Mouse (Mus musculus) hindlimb bud, embryonic 11.5 days (tissue): ENCODE results near the gene C1galt1.

Source experiments
- DNase-seq: peaks from one replicate; pipeline ENCODE4 v3.0.0-alpha.2; 2012; ENCODE audit warnings: low read depth, low spot score; ENCODE audit errors: extremely low spot score

Gene C1galt1

GRCm38 (mm10) chr6:7844802-7845679, at the start of gene C1galt1:
C1galt1 (plus strand) TSS chr6:7844842.
- DNase-seq: no peak

- DNase-seq: no peak
Measured at GRCm38 (mm10) chr6:7799969-7800368, 44.7 kb upstream of the C1galt1 start.

- DNase-seq: no peak
Measured at GRCm38 (mm10) chr6:7803765-7804542, 40.7 kb upstream of the C1galt1 start.

GRCm38 (mm10) chr6:7814146-7814545, 30.5 kb upstream of the C1galt1 start:
- no peak for DNase-seq

- DNase-seq: no peak
Measured at GRCm38 (mm10) chr6:7816233-7816632, 28.4 kb upstream of the C1galt1 start.

- DNase-seq: no peak
Measured at GRCm38 (mm10) chr6:7822688-7823087, 22.0 kb upstream of the C1galt1 start.

GRCm38 (mm10) chr6:7830793-7831192, 13.8 kb upstream of the C1galt1 start:
- DNase-seq: no peak

- DNase-seq: peak; percentile 74
Measured at GRCm38 (mm10) chr6:7832564-7833175, 12.0 kb upstream of the C1galt1 start.

GRCm38 (mm10) chr6:7843726-7844411, 773 bp upstream of the C1galt1 start:
- no peak for DNase-seq

GRCm38 (mm10) chr6:7844412-7844801, 235 bp upstream of the C1galt1 start:
- peak; percentile 77 for DNase-seq

GRCm38 (mm10) chr6:7845680-7846017, 1.0 kb downstream of the C1galt1 start:
- no peak for DNase-seq

GRCm38 (mm10) chr6:7846726-7847439, 2.2 kb downstream of the C1galt1 start:
- DNase-seq: no peak

- DNase-seq: no peak
Measured at GRCm38 (mm10) chr6:7847890-7848508, 3.4 kb downstream of the C1galt1 start.

- DNase-seq: no peak
Measured at GRCm38 (mm10) chr6:7848714-7849113, 4.1 kb downstream of the C1galt1 start.

- DNase-seq: no peak
Measured at GRCm38 (mm10) chr6:7851036-7851435, 6.4 kb downstream of the C1galt1 start.

- DNase-seq: no peak
Measured at GRCm38 (mm10) chr6:7852919-7853318, 8.3 kb downstream of the C1galt1 start.

- no peak for DNase-seq
Measured at GRCm38 (mm10) chr6:7853461-7853860, 8.8 kb downstream of the C1galt1 start.

GRCm38 (mm10) chr6:7856682-7857290, 12.1 kb downstream of the C1galt1 start:
- DNase-seq: no peak

GRCm38 (mm10) chr6:7857356-7858247, 13.0 kb downstream of the C1galt1 start:
- no peak for DNase-seq
